Mouse (Mus musculus) gastrocnemius, adult 8-10 months (tissue): ENCODE measurements around the gene Mapkap1. TPM values are rescaled to one million over a fixed set of nuclear protein-coding genes. Genes with fewer than 3 reads are reported as not detected.
A peak's percentile ranks its signal among the peaks of the same experiment; 100 is the strongest.
"Not testable (repeated sequence)": the region's sequence is repeated elsewhere in the genome, so short reads cannot be mapped to it uniquely, and the experiment has no call there.

Experiments used
- DNase-seq, 2 experiments: peaks; one replicate each; pipeline ENCODE4 v3.0.0; 2022; ENCODE audit warnings: low spot score in 2 of 2
- total RNA-seq, 4 experiments: library from RNA; stranded (reverse); gene quantifications; 2 replicates each; pipeline ENCODE4 v1.2.4; 2022

Mapkap1 gene
- total RNA-seq, 4 experiments from 2014 or later, result 68.3 to 83.0 (median 78.6) TPM

DNA sequence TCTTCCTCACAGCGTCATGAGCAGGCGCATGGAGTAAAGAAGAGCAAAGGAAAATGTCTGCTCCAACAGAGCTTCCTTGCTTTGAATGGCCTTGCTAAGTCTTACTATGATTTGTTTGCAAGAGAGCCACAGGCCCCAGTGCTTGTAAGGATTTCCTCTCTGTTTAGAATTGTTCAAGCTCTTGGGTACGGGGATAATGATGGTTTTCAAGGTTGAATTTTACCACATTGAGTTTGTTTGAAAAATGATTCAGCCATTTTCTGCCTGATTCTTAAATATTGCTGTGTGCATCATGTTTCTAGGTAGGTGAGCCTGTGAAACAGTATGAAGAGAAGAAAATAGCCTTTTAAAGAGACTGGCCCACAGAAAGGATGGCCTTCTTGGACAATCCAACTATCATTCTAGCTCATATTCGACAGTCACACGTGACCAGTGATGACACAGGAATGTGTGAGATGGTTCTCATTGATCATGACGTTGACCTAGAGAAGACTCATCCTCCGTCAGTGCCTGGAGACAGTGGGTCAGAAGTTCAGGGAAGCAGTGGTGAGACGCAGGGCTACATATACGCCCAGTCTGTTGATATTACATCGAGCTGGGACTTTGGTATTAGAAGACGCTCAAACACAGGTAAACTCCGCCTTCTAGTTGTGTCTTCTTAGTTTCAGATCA is 25.3 kb downstream of the Mapkap1 start:
- no peak for DNase-seq

- DNase-seq, result not testable (repeated sequence)
Measured at GRCm38 (mm10) chr2:34432887-34433286, 26.3 kb downstream of the Mapkap1 start.

DNA sequence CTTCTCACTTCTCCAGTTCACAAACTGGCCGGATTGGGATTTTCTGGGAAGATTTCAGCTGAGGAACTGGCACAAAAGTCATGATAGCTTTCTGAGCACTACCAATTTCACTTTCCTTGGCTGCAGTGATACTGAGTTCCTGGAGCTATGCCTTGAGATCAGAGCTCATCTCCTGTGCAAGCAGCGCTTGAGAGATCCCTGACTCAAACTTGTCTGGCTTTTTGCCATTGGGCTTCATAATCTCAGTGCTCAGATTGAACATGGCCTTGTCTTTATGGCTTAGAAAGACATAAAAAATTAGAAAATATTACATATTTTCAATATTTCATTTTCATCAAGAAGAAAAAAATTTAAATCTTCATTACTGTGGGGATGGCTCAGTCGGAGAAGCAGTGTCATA is 29.8 kb downstream of the Mapkap1 start:
- no peak for DNase-seq

DNA sequence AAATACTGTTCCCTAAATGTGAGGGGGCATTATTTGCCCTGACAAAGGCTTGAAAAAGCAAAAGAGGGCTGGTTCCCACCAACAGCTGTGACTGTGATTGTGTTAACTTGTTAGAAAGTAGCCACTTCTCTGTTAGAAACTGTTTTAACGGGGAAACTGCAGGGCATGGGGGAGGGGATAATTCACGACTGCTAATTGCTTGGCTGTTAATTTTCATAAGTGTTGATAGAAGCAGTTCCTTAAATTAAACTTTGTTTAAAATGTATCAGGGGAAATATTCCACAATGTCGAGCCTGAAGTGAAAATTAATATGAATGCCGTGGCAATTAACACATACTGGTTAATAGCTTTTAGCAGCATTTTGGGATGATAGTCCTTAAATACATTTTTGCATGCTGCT is 42.2 kb downstream of the Mapkap1 start:
- no peak for DNase-seq

DNA sequence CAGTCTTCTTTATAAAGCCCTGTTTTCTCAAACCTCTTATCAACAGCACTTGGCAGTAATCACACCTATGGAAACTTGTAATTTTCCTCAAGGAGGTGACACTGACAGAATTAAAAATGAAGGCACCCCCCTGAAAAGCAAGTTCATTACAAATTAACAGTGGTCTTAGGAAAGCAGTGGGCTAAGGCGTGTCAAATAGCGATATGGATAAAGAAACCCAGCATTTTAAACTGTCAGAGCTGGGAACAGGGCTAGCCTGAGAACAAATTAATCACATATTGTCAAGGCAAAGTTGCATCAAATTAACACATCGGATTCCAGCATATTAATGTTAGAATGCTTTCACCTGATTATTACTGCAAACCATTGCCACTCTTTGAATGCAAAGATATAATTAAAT is 55.9 kb downstream of the Mapkap1 start:
- DNase-seq, result no peak

GRCm38 (mm10) chr2:34468559-34469141 is 62.1 kb downstream of the Mapkap1 start:
- DNase-seq, result no peak

DNA sequence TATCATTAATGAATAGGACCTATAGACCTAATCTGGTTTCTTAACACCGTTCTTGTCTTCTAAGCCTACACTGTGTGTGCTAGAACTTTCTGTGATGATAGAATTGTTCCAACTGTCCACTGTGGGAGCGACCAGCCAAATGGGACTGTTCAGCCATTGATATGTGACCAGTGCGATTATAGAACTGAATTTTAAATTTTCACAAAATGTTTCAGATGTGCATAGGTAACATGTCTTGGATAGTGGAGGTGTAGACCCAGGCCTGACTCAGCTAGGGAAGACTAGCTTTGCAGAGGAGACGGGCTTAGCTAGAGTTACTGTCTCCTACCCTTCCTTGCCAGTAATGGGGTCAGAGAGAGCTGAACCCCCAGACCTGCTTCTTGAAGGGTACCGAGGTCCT is 62.8 kb downstream of the Mapkap1 start:
- DNase-seq, result no peak

- DNase-seq, result no peak
Measured at GRCm38 (mm10) chr2:34473775-34474174, 67.2 kb downstream of the Mapkap1 start.

DNA sequence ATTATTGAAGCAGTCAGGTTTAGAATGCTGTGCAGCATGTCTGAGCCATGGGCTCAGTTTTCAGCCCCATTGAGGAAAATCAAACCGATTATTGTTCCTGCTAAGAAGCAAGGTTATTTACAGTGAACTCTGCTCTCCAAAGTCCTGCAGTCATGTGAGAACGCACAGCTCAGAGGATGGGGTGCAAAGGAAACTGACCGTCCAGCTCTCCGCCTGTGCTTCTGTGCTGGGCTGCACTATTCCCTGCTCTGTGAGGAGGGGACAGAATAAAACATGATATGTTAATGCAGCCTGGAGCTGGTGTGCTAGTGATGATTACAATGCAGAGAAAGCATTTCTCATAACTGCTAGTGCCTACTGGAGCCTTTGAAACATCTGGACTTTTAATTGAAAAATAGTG is 74.8 kb downstream of the Mapkap1 start:
- no peak for DNase-seq

DNA sequence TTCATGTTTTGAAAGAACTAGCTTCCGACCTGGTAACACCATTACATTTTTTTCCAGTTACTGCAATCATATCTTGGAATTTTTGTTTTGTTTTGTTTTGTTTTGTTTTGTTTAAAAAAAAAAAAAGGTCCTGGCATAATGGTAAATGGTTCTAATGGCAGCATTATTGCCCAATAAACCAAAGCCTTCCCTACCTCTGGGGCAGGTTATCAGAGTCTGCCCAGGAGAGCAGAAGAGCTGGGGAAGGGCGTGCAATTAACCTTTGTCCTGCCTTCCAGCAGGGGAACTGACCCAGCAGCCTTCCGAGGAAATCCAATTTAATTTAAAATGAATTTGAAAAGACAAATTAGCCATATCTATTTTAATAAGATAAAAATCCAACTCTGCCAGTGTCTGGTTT is 75.5 kb downstream of the Mapkap1 start:
- DNase-seq, result no peak

- DNase-seq, result no peak
Measured at GRCm38 (mm10) chr2:34482531-34482930, 76.0 kb downstream of the Mapkap1 start.

GRCm38 (mm10) chr2:34487281-34487680 is 80.7 kb downstream of the Mapkap1 start:
- DNase-seq, result no peak

DNA sequence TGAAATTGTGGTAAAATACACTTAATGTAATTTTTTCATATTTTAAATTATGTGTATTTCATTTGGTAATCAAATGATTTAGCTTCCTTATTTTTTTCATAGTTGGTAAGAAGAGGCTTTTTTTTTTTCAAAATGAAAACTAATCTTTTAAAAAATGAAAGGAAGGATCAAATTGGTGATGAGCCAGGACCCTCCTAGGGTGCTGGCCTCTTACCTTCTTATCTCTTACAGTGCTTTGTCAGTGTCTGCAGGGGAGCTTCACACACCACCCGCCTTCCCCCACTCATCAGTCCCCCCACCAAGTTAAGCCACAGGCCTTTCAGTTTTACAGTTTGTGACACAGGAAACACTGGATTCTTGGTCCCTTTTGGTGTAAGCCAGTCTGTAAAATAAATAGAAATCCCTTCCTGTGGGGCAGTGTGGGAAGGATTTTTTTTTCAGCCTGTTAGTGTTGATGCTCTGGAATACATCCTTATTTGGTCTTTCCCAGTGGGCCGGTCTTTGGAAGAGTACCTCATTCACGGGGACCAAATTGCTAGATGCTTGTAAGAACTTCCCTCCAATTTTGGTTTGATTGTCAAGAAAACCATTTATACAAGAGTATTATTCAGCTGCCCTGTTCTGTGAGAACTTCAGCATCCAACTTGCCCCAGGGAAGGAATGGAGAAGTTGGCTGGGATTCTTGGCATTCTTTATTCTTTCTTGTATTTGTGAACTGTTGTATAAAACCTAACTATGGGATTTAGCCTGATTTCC is 97.6 kb downstream of the Mapkap1 start:
- no peak for DNase-seq

DNA sequence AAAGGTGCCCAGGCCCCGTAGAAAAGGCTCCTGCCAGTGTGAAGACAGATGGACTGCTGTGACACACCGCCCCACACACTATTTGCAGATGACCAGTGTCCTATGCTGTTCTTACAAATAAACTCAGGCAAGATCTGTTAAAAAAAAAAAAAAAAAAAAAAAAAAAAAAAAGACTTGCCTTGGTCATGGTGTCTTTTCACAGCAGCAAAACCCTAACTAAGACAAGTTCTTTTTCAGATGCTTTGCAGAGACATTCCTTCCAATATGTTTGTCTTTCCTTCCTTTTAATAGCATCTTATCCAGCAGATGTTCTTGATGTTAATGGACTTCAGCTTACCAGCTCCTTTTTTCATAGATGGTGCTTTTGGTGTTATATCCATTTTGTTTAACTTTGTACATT is 99.6 kb downstream of the Mapkap1 start:
- DNase-seq, result not testable (repeated sequence)

DNA sequence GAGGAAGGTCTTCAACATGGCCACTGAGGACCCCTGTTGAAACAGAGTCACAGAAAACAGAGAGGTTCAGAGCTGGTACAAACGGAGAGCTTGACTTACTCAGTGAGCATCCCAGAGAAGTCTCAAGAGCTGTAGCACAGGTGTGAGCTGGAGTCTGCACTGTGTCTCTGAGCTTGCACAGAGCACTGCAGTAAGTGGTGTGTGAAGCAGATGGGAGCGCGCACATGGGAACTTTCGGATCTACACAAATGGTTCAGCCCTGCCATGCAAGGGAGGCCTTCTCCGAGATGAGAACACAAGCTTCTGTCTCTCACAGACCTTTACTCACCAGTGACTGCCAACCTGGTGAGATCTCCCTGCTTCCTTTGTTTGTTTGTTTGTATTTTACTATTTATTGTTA is 103.3 kb downstream of the Mapkap1 start:
- no peak for DNase-seq

GRCm38 (mm10) chr2:34515263-34515662 is 108.7 kb downstream of the Mapkap1 start:
- DNase-seq, result no peak

GRCm38 (mm10) chr2:34518083-34518482 is 111.5 kb downstream of the Mapkap1 start:
- no peak for DNase-seq

DNA sequence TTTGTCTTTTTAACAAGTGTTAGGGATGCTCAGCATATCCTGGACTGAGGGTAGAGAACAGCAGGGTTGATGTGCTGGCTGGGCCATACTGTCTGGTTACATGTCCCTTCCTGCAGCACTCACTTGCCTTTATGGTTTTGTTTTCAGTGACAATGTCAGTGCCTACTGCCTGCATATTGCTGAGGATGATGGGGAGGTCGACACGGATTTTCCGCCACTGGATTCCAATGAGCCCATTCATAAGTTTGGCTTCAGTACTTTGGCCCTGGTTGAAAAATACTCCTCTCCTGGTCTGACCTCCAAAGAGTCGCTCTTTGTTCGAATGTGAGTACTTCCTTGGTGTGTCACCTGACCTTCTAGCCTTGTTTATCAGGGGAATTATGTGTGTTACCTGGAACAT is 112.0 kb downstream of the Mapkap1 start:
- DNase-seq, result no peak

DNA sequence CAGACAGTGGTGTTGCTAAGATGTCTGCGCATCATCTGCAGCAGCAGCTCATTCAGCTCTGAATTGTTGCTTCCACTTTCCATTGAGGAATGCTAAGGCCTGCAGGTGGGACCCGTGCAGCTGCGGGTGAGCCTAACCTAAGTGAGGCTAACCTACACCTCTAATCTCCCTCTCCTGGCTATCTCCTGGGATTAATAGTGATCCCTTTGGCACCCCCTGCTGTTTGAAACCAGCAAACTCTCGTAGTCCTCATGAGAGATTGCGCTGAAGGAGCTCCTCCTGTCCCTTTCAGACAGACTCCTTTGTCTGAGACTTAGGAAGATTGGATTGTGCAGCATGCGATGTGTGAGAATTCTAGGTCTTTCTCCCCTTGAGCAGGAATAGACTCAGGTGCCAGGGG is 113.0 kb downstream of the Mapkap1 start:
- no peak for DNase-seq

- DNase-seq, result no peak
Measured at GRCm38 (mm10) chr2:34521384-34521783, 114.8 kb downstream of the Mapkap1 start.

- peak; percentile 7 to 30 for DNase-seq
Measured at GRCm38 (mm10) chr2:34526527-34527371, 120.2 kb downstream of the Mapkap1 start.

GRCm38 (mm10) chr2:34528491-34528890 is 121.9 kb downstream of the Mapkap1 start:
- no peak for DNase-seq
